Mouse (Mus musculus): ENCODE data around the gene Faap20.

The Faap20 gene

DNA sequence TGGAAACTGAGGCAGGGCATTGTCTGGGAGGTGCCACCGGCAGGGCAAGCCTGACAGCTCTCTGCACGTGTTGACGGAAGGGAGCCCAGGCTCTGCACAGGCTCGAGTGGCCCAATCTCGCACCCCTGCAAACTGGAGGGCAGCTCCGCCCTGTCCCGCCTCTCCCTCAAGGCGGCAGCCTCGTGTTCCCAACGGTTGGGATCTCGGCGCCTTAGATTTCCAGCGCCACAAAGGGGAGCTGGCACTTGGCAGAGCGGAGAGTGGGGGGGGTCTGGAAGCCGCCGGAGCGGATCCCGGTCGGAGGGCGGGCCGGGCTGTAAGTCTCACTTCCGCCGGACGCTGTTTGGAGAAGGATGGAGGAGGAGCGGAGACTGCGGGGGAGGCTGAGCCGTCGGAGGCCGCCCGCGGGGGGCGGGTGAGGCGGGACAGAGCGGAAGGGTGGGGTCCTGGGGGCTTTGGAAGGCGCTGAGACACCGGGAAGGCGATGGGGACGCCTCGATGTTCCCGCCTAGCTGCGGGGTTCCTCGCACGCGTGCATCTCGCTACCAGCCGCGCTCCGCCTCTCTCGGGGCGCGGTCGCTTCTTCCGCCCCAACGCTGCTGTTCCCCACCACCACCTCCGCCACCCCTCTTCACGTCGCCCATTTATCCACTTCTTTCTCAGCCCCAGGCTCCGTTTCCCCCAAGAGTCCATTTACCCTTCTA lies at the start of gene Faap20:
TSS of gene Faap20 (plus strand) at position 155 of the 704 bp plus-strand sequence.
- DNase-seq (ENCODE audit: low spot score): peak; percentile 42

DNA sequence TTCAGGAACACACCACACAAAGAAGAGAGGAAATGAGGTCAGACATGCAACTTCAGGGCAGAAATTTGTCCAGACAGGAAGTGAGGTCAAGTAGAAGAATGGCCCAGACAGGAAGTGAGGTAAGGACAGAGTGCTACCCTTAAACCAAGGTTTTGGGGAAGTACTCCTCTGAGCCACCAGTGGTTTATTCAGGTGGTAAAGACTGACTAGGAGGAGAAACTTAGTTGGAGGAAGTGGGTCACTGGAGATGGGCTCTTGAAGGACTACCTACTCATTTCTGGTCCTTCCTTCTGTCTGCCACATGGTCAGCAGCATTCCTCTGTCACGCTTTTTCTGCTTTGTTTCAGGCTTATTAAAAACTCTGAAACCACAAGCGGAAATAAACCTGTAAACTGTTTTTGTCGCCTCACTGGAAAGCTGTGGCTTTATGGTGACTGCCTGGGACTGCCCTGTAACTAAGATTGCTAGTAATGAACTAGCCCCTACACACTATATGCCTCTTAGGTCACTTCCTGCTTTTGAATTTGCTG lies 48.7 kb upstream of the Faap20 start:
- DNase-seq (ENCODE audit: low spot score): peak; percentile 40

DNA sequence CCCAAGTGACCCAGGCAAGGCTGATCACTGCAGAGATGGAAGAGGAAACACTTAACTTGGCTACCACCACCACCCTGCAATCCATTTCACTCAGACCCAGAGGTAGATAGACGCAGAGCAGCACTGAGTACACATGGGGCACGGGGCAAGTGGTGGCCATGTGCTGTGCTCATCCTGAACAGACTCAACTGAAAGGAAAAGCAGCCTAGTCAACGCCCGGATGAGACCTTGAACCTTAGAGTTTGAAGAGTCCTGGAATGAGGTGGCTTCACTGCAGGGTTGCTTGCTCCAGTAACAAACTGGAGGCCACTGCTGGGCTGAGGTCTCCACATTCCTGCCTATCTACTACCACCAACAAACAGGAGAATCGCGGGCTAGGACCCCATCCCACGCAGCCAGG lies 47.8 kb upstream of the Faap20 start:
- DNase-seq (ENCODE audit: low spot score): no peak

DNA sequence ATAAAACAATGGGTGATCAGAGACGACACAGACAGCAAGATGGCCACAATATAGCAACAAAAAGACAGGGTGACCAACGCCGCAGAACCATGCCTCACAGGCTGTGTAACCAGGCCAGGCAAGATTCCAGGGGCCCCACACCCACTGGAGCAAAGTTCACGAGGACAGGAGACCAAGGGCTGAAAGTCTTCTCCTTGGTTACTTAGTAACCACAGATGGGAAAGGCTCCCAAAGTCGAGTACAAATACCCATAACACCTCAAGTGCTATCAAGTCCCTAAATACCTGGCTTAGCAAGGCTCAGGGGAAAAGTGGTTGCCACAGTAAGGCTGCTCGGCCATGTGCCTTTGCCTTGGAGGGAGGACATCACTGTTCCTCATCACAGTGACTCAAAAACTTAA lies 43.7 kb upstream of the Faap20 start:
- DNase-seq (ENCODE audit: low spot score): no peak

DNA sequence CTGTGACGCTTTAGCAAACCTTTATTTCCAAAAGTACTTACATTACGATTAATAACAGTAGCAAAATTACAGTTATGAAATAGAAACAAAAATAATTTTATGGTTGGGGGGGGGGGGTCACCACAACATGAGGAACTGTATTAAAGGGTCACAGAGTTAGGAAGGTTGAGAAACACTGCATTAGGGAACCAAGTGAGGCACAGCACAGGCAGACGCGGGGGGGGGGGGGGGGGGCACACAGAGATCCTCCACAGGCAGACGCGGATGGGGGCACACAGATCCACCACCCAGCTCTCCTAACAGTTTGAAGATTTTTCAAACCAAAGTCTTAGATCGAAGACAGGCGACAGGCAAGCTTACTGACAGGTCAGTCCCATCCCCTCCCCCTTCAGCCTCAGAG lies 43.1 kb upstream of the Faap20 start:
- no peak for DNase-seq (ENCODE audit: low spot score)

DNA sequence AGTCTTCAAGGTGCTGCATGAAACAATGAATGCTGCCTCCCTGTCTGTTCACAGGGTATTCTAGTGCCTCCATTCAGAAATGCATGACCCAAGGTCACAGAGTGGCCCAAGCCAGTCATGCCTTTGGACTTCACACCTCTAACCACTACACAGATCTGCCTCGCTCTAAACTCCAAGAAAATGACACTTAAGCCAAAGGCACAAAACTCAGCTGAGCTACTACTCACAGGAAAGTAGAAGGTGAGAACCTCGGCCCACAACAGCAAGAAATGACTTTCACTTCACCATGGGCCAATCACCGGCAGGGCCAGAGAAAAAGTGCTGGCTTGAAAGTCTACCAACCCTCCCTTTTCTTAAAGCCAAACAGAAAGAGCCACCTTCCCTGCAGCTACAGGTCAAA lies 41.8 kb upstream of the Faap20 start:
- DNase-seq (ENCODE audit: low spot score): no peak

DNA sequence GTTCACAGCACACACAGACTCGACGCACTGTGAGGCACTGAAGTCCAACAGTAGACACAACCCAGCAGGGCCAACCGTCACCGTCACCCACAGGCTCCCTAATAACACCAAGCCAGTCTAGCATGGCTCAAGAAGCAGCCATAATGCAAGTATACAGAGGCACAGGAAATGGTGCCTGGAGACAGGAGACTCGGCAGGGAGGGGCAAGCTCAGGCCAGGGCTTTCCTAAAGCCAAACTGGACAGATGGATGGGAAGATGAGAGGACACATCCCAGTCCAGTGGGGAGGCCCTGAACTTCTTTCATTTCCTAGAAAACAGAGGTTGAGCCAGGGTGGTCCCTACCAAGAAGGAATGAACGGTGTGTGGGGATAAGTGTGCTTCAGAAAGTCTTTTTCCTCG lies 41.0 kb upstream of the Faap20 start:
- no peak for DNase-seq (ENCODE audit: low spot score)

DNA sequence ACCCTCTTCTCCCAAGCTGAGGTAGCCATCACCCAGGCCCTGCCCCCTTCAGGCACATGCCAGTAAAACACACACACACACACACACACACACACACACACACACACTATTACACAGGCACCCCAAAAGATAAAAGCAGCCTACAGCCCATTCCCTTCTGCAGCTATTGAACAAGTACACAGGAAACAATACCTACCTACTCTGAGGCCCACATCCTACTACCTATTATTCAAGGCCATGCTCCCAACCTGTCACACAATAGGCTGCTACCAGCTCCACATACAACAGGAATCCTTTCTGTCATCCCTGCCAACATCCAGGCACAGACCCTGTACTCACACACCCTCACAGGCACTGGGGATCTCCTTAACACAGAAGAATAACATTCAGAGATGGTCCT lies 40.5 kb upstream of the Faap20 start:
- DNase-seq (ENCODE audit: low spot score): no peak

DNA sequence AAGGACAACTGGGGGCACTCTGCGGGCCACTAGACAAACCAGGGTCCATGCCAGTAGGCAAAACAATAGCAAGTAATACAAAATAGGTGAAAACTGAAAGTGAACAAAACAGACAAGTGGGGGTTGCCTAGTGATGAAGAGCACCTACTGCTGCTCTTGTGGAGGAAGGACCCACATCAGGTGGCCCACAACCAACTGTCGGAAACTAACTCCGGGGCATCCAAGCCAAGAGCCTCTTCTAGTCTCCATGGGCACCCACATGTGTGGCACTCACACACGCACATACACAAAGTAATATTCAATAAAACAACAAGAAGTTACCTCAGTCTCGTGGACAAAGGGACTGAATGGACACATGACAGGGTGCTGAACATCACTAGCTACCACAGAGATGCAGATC lies 40.1 kb upstream of the Faap20 start:
- no peak for DNase-seq (ENCODE audit: low spot score)

DNA sequence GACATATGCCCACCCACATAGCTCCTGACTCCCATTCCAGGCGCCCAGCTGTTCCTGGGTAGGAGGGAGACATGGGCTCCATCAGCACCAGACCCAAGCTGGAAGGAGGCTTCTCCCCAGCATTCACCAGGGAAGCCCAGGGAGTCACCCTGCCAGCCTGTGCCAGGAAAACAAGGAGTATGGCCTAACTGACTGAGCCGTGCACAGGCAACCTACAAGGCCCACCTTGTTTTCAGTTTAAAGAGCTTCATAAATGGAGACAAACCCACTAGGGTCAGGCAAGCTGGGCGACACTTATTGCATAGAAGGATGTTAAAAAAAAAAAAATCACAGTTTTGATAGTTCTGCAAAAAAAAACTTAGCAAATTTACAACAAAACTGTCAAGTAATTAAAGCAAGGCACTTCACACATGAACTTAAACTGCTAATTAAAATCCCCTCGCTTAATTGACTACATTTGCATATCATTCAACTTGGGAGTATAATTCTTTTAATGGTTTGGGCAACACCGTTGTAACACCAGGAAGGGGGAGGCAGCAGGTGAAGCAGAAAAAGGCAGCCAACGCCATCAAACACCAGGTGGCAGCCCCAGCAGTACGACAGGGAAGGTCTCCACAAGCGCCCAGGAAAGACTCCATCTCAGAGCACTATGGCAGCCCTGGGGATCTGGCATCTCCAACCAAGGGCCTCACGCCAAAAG lies 36.4 kb upstream of the Faap20 start:
- no peak for DNase-seq (ENCODE audit: low spot score)

DNA sequence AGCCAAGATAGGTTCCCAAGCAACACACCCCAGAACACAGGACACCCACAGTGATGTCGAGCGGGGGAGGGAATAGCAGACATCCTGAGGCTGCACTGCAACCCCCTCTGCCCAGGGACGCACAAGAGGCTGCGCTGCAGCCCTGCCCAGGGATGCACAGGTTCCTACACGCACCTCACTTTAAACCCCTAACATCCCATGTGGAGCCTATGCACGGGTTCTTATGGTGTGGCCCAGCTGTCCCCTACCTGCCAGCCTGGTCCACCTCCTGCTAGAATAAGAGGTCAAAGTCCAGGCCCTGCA lies 35.9 kb upstream of the Faap20 start:
- DNase-seq (ENCODE audit: low spot score): no peak

DNA sequence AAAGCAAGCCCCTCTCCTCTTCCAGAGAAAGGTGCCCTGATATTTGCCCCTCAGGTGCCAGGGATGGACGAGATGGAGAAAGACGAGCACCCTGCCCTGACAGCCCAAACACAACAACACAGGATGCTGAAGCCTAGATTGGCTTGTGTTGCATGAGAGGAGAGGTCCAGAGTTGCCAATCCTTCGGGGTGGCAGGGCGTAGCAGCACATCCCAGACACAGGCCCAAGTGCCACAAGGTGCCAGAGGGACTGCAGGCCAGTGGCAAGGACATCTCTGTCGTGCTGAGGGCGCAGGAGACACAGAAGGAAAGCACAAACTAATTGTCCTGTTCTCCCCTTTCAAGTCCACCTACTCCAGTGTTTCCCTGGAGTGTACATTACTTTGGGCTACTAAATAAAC lies 35.4 kb upstream of the Faap20 start:
- no peak for DNase-seq (ENCODE audit: low spot score)

DNA sequence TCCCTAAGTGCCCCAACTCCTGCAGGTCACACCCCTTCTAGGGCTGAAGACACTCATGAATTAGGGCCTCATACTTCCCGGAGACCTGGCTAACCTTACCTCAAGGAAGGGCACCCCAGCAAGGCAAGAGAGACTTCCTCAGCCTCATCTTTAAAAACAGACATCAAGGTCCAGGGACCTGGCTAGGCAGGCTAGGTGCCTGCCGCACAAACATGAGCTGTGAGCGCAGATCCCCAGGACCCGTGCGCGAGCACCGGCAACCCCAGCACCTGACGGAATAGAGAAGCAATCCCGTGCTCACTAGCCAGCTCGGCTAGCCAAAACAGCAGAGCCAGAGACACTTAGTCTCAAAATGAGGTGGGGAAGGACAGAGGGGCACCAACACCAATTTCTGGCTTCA lies 34.8 kb upstream of the Faap20 start:
- no peak for DNase-seq (ENCODE audit: low spot score)

DNA sequence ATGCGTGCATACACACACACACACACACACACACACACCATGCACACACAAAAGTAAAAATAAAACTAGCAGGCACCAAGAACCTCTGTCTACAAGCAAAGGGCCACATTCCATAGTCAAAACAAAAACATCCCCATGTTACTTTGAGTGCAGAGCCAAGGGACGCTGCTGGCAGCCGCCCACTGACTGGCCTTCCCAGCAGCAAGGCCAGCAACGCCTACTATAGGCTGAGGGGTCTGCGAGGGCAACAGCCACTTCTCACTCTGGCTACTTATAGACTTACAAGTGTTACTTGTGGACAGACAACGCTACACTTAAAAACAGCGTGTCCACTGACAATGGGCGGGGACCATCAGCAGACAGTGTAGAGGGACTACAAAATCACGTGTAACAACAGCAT lies 34.4 kb upstream of the Faap20 start:
- no peak for DNase-seq (ENCODE audit: low spot score)

DNA sequence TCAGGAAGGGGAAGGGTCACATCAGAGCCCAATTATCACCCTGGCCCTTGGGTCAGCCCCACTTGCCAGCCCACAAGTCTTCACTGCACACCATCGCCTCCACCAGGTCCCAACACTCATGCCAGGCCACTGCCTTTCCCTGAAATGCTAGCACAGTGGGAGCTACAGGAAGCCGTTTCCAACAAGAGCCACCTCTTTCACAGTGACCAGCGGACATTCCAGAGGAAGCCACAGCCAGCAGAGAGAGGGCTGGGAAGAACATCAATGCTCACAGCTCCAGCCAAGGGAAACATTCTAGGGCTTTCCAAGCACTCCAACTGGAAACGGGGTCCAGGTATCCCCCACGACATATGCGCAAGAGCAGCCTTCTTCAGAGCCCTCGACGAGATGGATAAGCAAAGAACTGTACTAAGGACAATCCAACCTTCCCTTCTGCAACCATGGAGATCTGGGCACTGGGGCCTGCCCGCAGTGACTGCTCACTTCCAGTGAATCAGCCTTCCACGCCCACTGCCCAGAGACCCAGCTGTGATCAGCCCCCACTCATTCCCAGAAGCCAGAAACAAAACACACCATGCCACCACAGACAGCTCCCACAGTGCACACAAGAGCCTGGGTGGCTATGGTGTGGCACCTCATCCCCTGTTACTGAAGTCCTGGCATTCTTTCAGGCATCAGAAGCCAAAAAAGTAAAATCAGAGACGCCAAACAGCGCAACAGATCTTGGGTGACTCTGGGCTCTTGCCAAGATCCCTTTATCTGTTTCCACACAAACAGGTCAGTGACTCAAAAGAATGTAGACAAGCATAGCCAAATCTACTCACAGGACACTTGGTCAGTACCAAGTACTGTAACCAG lies 33.6 kb upstream of the Faap20 start:
- no peak for DNase-seq (ENCODE audit: low spot score)

DNA sequence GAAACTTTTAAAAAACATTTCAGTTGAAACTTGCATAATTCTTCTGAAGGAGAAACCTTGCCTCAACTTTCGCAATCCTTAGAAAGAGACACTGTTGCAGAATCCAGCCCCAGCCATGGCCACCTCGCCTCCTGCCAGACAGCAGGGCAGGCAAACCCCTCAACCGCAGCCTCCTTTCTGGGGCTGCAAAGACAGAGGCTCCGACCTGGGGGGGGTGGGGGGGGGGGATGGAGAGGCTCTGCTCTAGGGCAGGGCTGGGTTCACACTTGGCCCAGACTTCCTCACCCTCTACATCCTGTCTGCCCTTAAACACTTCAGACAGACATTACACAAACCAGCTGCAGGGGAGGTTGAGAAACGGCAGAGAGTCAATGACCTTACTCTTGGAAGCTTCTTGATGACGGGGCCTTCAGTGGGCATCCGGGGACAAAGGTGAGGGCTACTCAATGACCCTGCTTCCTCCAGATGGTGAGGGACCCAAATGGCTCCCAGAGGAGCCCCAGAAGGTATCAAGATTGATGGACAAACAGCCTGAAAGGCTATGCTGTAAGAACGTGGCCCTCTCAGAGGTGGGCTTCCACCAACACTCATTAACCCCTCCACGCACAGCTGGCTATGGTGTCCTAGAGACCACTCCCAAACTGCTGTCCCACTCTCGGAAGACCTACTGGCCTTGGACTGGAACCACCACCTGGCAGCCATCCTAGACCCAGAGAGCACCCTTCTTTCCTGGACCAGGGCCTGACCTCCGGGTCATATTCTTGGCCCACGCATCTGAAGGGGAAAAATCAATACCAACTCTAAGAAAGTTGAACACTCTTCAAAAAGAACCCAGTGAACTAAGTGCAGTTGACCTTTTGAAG lies 32.1 kb upstream of the Faap20 start:
- no peak for DNase-seq (ENCODE audit: low spot score)

DNA sequence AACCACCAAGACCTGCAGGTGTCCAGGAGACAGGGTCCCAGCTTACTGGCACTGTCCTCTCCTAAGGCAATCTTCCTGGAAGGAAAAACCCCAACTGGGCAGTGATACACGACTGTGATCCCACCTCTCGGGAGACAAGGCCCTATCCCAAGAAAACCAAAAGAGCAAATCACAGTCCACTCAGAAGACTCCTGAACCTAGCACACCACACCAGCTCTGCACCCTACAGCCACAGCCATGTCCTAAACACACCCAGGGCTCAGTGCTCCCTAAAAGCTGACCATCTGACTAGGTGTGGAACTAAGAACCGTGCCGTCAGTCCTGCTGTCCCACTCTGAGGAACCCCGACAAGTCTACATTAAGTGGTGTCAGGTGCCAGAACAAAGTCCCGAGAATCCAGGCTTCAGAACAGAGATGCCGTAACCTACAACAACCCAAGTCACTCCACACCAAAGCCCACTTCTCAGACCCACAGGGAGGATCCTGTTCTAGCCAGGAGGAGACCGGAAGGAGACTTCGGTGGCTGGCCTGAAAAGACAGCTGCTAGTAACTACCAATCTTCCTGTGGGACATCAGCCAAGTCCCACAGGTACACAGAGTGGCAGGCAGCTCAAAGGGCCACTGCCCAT lies 31.4 kb upstream of the Faap20 start:
- DNase-seq (ENCODE audit: low spot score): no peak

DNA sequence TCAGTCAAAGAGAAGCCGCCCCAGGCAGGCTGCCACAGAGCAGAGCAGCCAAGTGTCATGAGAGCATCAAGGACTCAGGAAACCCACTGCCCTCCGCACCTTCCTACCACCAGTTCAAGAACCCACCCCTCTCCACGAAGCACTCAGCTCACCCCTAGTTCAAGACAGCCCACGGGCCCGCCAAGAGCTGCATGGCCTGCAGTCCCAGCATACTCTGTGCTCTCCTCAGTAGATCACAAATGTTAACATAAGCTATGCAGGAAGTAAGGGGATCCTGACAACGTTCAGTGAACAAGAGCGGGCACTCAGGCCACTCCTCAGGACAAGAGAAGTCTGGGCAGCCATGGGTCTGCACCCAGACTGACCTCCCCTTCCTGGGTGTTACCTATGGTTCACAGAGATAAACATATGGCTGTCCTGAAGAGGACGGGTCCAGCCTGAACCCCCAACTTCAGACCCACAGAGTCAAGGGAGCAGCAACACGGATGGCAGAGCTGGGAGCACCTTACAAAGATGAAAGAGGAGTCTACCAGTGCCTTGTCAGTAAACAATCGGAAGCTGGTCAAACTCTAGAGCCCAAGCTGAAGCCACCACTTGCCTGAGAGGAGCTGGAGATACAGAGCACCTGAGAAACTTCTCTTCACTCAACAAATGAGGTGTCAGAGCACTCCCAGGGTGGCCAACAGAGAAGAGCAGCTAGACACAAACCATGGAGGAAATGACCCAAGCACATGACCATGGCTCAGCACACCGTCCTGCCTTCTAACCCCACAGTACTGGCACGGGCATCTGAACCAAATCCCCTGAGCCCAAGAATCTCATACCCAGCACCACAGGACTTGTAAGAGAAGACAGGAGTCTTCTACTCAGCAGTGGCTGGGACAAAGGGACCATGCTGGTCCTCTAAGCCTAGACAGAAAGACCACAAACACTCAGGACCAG lies 30.1 kb upstream of the Faap20 start:
- DNase-seq (ENCODE audit: low spot score): no peak

DNA sequence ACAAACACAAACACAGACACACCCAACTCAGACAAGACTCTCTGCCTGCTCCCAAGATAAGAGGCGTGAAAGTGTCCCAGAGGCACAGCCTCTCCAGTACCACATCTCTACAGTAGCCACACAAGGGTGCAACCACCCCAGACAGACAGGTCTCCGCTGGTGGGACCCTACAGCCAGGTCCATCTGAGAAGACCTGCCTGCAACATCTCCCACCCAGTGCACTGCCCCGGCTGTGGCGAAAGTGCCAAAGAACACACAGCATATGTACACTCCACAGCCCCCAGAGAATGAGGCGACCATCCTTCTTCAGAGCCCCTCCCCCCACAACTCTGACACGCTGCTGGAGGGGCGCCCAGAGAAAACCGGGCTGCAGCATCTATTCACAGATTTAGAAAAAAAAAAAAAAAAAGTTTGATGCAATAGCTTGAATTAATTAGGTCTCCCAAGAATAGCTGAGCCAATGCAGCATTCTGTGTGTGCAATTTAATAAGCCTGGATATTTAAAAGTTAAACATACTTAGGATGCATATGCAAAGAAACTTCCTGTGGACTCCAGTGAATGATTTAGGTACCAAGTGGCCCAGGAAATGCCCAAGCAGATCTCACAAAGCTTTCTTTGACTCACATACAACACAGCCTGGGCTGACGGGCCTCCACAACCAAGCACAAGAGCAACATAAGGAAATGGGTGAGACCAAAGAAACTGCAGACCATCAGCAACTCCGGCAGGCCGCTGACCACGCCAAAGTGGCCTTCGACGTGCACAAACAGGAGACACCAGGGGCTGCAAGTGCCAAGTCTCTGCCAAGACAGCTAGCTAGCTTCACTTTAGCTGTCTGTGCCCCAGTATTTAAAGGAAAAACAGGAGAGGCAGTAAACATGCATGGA lies 29.1 kb upstream of the Faap20 start:
- DNase-seq (ENCODE audit: low spot score): no peak
